Mouse (Mus musculus) layer of hippocampus, postnatal 10 days (tissue): ENCODE data around the gene Dcaf17. TPM values are rescaled to one million over a fixed set of nuclear protein-coding genes. Genes with fewer than 3 reads are reported as not detected.
A peak's percentile ranks its signal among the peaks of the same experiment; 100 is the strongest.

ENCODE experiments used
- DNase-seq, 2 experiments: peaks; one replicate each; pipeline ENCODE4 v3.0.0; 2021; ENCODE audit warnings: low spot score in 2 of 2
- total RNA-seq, 2 experiments: library from RNA; stranded (reverse); gene quantifications; 2 replicates each; pipeline ENCODE4 v1.2.3; 2021

The Dcaf17 gene
- total RNA-seq, 2 experiments from 2014 or later = 15.1 to 15.2 TPM

GRCm38 (mm10) chr2:71050511-71050910, 4.6 kb upstream of the Dcaf17 start:
- DNase-seq = no peak

GRCm38 (mm10) chr2:71054716-71055115, 412 bp upstream of the Dcaf17 start:
- no peak for DNase-seq

- DNase-seq = no peak
These were observed 1.1 kb downstream of the Dcaf17 start for GRCm38 (mm10) chr2:71056115-71056835.

DNA sequence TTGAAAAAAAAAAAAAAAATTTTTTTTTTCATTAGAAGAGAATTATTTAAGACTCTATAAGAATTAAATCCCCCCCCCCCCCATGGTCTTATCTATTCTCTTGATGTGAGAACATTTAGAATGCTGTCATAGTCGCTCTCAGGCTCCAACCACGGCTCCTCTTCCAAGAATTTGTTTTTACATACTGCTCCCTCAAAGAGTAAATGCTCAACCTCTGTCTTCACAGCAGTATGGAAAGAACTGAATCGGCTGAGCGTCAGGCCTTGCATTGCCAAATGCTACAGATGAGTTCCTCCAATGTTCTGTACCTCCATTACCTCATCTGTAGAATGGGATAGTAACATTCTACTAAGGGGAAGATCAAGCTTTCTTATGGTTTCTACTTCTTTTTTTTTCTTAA, 16.5 kb downstream of the Dcaf17 start:
- no peak for DNase-seq

DNA sequence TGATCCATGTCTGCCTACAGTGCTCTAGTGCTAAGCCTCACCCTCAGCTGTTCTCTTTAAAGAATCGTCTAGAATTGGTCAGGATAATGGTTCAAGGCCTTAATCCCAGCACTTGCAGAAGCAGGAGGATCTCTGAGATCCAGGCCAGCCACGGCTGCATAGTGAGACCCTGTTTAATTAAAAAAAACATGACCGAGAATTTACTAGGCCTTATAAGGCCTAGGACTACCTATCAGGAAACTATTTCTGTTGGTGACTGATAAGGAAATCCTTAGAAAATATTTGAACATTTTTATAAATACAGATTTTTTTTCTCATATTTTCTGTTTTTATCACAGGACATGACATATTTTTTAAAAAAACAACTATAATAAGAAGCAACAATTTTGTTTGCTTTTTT, 18.2 kb downstream of the Dcaf17 start:
- DNase-seq = no peak

DNA sequence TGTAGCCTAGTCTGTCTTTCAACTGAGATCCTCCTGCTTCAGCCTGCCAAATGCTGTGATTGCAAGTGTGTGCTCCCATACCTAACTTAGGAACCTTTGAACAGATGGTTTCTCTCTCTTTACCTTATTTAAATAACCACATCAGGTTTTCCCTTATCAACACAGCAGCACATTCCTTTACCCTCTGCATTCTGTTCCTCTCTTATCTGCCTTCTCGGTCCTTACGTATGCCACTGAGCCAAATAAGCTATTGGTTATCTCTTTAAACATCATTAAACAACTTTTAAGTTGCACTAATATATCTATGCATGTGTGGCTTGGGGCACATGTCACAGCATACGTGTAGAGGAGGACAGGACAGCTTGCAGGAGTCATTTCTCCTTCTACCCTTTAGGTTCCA, 18.7 kb downstream of the Dcaf17 start:
- no peak for DNase-seq

GRCm38 (mm10) chr2:71082416-71082815, 27.3 kb downstream of the Dcaf17 start:
- DNase-seq = peak; percentile 14 to 20

GRCm38 (mm10) chr2:71083454-71084193, 28.5 kb downstream of the Dcaf17 start:
- DNase-seq = no peak

DNA sequence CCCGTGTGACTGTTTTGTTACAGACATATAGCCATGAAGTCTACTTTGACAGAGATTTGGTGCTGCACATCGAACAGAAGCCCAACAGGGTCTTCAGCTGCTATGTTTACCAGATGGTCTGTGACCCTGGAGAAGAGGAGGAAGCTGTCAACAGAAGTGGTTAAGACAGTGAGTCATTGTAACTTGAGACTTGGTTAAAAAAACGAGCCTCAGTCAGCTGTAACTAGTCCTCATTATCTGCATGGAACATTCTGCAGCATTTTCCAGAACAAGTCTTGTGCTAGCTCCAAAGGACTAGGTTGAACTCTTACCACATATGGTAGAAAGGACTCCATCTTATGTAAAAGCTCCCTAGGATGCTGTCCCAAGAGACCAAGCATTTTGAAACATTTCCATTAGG, 34.6 kb downstream of the Dcaf17 start:
- no peak for DNase-seq

- DNase-seq = no peak
These were observed 35.7 kb downstream of the Dcaf17 start for GRCm38 (mm10) chr2:71090660-71091445.

- no peak for DNase-seq
These were observed 41.0 kb downstream of the Dcaf17 start for GRCm38 (mm10) chr2:71096170-71096569.

DNA sequence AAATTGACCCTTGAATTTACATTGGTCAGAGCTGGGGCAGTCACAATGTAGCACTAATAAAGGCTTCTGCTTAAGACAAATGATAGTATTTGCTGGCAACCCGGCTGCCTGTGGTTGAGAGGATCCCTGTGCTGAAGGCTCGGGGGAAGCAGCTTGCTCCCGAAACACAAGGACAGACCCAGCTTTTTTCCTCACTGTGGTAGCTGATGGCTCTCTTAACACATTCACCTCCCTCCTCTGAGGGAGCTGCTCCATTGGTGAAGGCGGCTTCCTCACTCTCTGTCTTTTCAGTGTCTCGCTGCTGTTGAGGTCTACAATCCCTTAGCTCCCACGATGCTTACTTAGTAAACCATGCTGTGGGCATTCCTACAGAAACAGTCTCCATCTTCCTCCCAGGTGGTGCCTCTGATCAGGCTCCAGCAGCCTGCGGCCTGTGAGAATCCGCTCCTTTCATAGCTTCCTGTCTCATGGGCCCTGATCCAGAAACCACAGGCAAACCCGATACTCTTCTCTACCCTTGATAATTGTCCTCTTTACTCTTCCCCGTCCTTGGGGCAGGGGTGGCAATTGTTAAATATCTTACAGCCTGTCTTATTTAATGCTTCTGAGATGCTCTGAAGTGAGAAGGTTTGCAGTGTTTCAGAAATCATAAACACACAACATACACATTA, 47.6 kb downstream of the Dcaf17 start:
- no peak for DNase-seq

DNA sequence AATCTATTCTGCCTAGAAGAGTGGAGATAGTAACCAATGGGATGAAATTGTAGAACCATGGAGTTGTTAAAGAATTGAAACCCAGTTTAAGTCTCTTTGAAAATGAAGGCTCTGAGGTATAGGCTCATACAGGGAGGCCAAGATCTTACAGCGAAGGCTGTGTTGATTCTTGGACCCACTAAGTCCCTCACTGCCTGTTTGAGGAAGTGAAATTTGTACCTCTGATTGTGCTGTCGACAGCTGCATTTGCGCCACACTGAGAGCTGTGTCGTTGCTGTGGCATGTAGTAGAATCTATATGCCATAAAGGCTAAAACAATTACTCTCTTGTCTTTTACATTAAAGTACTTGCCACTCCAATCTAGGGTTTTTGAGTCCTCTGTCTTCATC, 48.2 kb downstream of the Dcaf17 start:
- no peak for DNase-seq

DNA sequence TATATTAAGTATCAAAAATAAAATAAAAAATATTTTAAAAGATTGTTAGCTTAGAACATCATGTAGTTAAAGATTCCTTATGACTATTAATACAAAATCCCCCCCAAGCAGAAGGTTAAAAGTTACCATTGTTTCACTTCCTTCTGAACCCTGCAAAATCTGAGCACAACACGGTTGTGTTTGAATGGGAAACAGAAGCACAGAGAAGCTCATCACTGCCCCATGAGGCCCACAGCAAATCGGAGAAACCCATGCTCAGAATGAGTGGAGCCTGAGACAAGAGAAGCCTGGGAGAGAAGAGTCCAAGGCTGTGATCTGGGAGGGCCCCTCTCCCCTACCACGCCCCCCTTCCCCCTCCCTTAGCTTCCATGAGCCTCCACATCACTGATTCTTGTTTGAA, 49.6 kb downstream of the Dcaf17 start:
- no peak for DNase-seq

DNA sequence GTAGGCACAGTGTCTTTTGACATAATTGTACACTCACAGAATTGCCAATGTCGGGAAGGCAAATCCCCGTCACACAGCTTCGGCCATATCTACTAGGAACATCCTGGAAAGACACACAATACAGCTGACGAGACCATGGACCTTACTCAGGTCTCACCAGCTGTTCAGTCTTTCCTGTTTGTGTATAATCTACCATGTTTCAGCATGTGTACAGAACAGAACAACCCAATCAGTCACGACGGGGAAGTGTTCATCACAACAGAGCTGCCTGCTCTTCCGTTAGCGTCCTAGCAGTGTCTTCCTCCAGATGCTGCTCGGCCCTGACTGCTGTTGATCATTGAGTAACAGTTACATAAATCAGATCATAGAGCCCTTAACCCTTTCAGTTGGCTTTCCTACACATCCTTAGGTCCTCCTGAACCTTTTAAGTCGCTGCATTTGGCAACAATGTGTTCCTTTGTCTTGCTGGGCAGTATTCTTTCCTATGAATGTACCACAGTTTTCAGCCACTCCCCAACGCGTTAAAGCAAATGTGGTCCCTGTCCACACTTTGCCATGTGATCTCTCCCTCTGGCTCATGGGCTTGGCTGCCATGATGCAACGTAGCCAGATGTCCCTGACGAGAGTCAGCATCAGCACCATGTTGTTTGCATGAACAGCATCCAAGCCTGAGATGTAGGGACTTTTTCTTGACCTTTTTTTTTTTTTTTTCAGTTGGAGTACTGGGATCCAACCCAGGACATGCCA, 50.5 kb downstream of the Dcaf17 start:
- DNase-seq = no peak

GRCm38 (mm10) chr2:71107225-71107624, 52.1 kb downstream of the Dcaf17 start:
- DNase-seq = no peak

GRCm38 (mm10) chr2:71108541-71108940, 53.4 kb downstream of the Dcaf17 start:
- DNase-seq = no peak

GRCm38 (mm10) chr2:71113489-71114171, 58.5 kb downstream of the Dcaf17 start:
- no peak for DNase-seq

DNA sequence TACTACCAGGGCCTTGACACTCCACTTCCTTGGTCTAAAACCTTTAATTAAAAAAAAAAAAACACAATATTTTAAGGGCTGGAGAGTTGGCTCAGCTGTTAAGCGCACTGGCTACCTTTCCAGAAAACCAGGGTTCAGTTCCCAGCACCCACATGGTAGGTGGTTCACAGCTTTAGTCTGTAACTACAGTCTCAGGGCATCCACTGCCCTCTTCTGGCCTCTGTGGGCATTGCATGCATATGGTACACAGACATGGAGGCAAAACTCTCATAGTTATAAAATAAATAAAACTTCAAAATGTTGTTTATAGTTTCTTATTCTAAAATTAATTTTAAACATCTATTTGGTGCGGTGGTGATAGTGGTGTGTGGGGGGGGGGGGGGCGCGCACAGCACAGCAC, 61.0 kb downstream of the Dcaf17 start:
- no peak for DNase-seq
